Mouse (Mus musculus) layer of hippocampus, adult 9-11 months (tissue): ENCODE results near the gene F2rl3.

ENCODE experiments used
- DNase-seq: peaks from one replicate; pipeline ENCODE4 v3.0.0; 2022

F2rl3 gene

GRCm38 (mm10) chr8:72761322-72762051 lies at the start of gene F2rl3:
F2rl3 (plus strand) TSS chr8:72761880.
- DNase-seq: no peak

DNA sequence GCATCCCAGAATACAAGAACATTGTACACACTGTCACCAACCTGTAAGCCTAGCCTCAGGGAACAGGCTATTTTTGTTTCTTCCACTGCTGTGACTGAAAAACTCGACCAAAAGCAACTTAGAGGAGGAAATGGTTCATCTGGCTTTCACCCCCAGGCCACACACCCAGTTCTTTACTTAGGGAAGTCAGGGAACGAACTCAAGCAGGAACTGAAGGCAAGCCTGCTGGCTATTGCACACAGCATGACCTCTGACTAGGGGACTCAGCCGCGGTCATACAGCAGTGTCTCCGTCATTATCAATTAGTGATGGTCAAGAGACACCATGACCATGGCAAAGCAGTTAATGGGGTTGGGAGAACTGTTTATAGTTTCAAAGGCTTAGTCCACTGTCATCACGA lies 49.1 kb upstream of the F2rl3 start:
- DNase-seq: no peak

- no peak for DNase-seq
These were observed 45.1 kb upstream of the F2rl3 start for GRCm38 (mm10) chr8:72716594-72716993.

GRCm38 (mm10) chr8:72720541-72720940 lies 41.1 kb upstream of the F2rl3 start:
- DNase-seq: no peak

DNA sequence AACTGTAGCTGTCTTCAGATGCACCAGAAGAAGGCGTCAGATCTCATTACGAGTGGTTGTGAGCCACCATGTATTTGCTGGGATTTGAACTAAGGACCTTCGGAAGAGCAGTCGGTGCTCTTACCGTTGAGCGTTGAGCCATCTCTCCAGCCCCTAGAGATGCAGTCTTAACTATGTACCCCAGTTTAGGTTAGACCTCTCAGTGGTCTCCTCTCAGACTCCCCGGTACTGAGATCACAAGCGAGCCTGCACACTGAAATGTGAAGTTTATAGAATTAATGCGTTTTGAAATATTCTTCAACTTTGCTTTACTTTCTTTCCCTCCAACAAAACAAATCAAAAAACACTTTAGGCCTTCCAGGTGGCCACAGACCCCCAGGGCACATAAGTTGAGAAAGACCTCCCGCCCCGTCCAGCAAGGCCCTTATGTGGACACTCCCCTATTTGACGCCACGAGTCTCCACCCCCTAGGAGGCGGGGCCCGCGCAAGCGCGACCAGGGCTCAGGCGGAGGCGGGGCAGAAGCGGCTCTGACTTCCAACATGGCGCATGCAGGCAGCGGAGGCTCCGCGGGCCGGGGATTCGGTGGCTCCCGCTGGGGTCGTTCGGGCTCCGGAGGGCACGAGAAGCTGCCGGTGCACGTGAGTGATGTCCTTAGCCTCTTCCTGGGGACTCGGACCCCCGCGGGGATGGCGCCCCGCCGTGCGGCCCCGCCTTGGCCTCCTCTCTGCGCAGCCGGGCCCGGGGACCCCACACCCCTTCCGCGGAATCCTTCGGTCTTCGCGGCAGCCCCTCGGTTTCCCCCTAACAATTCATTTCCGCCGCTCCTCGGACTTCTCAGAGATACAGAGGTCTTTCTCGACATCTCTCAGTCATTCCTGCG lies 38.7 kb upstream of the F2rl3 start, which contains the start of gene Sin3b:
Gene Sin3b, plus strand, starts transcription at position 517 of the 882 bp plus-strand sequence.
- peak; percentile 92 for DNase-seq

DNA sequence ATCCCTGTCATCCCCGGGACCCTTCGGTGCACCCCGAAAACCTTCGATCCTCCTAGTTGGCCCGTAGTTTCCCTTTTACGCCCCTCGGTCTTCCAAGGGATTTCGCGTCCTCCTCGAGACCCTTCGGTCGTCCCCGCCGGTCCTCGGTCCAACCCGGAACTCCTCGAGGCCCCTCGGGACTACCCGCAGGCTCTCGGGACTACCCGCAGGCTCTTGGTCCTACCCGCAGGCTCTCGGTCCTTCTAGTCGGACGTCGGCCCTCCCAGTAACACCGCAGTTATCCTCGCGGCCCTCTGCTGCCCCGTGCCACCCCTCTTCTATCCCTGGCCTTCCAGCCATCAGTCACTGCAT lies 38.1 kb upstream of the F2rl3 start:
- DNase-seq: no peak

- DNase-seq: no peak
These were observed 33.0 kb upstream of the F2rl3 start for GRCm38 (mm10) chr8:72728636-72729035.

DNA sequence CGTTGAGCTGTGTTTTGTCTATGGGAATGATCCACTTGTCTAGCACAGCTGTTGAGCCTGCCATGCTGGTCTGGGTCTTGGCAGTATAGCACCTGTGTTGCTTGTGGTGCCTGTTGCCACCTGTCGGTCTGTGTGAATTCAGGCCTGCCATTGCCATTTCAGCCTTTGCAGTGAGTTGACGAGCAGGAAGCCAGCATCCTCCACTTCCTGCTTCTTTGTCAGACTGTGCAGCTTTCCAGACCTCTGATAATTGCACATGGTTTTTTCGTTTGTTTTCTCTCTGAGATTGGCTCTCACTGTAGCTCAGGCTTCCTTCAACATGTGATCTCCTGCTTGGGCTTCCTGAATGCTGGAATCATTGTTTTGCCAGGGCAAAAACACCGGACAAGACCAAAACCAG lies 26.7 kb upstream of the F2rl3 start:
- DNase-seq: no peak

DNA sequence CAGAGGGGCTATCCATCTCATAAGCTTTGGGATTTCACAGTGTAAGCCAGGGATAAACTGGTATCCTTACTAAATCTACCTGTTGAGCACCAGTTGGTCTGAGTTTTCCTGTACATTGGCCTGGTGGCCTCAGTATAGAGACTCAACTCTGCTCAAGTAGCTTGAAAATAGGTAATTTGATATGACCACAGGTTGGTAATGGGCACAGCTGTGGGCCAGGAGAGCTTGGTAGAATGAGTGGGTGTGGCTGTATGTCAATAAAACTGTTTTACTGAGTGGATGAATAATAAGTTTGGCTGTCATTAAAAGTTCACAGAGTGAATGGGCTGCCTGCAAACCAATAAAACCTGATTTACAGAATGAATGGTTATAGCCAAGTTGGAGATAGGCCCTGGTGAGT lies 24.8 kb upstream of the F2rl3 start:
- no peak for DNase-seq

DNA sequence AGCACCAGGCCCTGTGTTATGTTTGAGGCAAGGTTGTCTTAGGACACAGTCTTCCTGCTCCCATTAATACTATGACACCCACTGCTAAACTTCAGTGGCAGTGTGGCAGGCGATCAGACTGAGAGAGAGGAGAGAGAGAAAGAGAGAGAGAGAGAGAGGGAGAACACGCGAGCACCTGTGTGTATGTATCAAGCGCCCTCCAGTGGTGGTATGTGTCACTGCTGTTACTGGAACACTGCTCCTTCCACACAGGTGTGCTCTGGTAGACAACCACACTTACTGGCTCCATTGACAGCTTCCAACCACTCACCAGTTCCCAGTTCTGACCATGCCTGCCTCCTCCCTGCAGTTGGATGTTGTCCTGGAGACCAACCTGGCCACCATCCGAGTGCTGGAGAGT lies 15.6 kb upstream of the F2rl3 start:
- peak; percentile 51 for DNase-seq

DNA sequence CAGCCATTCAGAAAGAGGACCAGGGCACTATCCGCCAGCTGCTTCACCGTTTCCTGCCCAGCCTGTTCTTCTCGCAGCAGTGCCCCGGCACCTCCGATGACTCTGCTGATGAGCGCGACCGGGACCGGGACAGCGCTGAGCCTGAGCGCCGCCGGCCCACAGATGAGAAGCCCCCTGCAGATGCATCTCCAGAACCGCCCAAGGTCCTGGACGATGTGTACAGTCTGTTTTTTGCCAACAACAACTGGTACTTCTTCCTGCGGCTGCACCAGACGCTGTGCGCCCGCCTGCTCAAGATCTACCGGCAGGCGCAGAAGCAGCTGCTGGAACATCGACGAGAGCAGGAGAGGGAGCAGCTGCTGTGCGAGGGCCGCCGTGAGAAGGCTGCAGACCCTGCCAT lies 11.8 kb upstream of the F2rl3 start:
- DNase-seq: no peak

DNA sequence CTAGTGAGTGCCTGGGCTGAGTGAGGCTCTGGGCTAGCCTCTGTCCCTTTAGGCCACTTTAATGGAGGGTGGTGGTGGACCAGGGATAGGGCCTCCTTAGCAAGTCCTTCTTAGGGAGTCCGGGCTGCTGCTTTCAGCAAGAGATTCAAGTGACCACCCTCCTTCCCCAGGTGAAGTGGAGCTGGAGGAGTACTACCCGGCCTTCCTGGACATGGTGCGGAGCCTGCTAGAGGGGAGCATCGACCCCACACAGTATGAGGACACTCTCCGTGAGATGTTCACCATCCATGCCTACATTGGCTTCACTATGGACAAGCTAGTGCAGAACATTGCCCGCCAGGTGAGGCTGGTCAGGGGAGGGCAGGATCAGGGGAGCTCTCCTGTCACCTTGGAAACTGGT lies 11.4 kb upstream of the F2rl3 start:
- no peak for DNase-seq

GRCm38 (mm10) chr8:72751126-72751525 lies 10.6 kb upstream of the F2rl3 start:
- no peak for DNase-seq

GRCm38 (mm10) chr8:72752289-72752688 lies 9.4 kb upstream of the F2rl3 start:
- DNase-seq: peak; percentile 0

DNA sequence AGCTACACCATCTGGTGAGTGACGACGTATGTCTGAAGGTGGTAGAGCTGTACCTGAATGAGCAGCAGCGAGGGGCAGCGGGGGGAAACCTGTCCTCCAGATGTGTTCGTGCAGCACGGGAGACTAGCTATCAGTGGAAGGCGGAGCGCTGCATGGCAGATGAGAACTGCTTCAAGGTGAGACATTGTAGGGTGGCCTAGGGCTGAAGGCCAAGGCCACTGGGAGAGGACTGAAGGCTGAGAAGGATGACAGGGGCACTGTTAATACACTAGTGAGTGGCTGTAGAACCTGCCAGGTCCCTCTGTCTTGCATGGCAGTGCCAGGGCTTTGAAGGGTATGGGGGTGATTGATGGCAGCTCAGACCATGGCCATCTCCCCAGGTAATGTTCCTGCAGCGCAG lies 8.5 kb upstream of the F2rl3 start:
- DNase-seq: peak; percentile 3

- DNase-seq: no peak
These were observed 7.9 kb upstream of the F2rl3 start for GRCm38 (mm10) chr8:72753781-72754180.

DNA sequence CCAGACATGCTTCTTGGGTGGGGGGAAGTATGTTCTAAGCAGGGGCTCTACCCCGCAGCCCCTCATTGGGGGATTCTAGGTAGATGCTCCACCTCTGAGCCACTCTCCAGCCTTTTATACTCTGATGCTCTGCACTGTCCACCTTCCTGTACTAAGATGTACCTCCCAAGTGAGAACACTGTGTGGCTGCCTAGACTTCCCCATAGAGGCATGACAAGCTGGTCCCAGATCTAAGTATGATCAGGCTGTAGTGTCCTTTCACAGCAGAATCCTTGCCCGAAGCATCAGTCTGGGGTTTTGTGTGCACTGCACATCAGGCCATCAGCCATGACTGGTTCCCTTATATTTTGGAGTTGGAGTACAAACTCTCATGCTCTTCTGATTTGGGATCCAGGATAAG lies 5.6 kb upstream of the F2rl3 start:
- no peak for DNase-seq

DNA sequence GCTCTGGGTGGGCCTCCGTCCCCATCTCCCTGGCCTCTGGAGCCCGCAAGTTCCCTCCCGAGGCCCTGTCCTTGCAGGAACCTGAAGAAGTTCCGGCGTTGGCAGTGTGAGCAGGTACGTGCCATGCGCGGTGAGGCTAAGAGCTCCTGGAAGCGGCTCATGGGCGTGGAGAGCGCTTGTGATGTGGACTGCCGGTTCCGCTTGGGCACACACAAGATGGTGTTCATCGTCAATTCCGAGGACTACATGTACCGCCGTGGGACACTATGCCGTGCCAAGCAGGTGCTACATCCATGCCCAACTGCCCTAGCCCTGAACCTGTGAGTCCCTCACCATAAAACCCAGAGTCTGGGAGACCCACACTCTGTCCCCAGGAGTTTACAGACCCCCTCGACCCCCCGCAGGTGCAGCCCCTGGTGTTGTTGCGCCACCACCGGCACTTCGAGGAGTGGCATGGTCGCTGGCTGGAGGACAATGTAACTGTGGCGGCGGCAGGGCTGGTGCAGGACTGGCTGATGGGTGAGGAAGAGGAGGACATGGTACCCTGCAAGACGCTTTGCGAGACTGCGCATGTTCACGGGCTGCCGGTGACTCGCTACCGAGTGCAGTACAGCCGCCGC lies 4.8 kb upstream of the F2rl3 start:
- DNase-seq: no peak

DNA sequence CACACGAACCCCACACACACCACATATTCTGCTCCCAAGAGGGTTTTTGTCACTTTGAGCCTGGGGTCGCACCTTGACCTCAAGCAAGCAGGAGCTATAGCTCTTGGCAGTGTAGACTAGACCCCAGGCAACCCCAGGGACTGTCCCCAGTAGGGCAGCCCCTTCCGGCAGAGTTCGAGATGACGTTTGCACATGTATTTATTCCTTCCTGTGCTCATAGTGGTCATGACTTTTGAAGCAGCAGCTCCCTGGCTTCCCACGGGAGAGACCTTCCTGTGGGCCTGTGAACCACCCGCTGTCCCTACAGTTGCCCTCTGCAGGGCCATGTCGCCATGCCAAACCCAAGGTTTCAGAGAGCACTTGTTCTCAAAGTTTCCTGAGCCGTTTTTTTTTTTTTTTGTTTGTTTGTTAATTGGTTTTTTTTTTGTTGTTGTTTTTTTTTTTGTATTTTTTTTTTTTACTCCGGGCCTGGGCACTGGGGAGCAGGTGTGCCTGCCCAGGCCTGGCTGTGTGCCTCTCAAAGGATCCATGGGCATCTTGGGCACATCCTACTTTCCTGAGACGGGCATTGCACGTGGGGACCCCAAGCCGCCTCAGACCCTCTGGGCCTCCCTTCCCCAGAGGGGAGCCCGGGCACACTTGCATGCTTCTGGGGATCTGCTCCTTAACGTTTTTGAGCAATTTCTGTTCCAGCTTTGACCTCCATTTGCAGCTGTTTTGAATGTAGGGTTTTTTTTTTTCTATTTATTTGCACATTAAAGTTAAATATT lies 4.1 kb upstream of the F2rl3 start:
- DNase-seq: no peak

DNA sequence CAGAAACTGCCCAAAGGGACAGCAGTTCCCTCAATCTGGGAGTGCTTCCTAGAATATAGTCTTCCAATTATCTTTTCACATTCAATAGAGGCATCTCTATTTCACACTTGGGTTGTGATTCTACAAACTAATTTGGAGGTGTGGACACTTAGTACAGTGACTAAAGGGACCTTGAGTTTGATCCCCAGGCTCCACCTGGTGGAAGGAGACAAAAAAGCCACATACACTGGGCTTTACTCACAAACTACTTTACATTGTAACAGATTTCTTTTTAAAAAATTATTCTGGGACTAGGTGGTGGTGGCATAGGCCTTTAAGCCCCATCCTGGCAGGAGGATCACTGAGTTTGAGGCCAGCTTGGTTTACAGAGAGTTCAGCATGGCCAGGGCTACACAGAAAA lies 3.4 kb upstream of the F2rl3 start:
- no peak for DNase-seq

- no peak for DNase-seq
These were observed 1.5 kb upstream of the F2rl3 start for GRCm38 (mm10) chr8:72760216-72760615.

DNA sequence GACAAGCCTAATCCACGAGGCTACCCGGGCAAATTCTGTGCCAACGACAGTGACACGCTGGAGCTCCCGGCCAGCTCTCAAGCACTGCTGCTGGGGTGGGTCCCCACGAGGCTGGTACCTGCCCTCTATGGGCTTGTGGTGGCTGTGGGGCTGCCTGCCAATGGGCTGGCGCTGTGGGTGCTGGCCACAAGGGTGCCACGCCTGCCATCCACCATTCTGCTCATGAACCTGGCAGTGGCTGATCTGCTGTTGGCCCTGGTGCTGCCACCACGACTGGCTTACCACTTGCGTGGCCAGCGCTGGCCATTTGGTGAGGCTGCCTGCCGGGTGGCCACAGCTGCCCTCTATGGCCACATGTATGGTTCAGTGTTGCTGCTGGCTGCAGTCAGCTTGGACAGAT lies 626 bp downstream of the F2rl3 start:
- DNase-seq: no peak

GRCm38 (mm10) chr8:72765696-72766095 lies 4.0 kb downstream of the F2rl3 start:
- DNase-seq: no peak
